Mouse (Mus musculus): Measurements from ENCODE around the gene Umps. TPM values are rescaled to one million over a fixed set of nuclear protein-coding genes. Genes with fewer than 3 reads are reported as not detected.
A peak's percentile ranks its signal among the peaks of the same experiment; 100 is the strongest.

Gene Umps
- polyA plus RNA-seq, 1 experiment from 2014 or later = 68.0 TPM

- ATAC-seq = no peak
- no peaks in the 10 kb centered on the region for H3K9me3 ChIP-seq (replicated peaks)
- H3K9ac ChIP-seq = no peak overlapping the region
- peaks cover 38% of the 10 kb centered on the region for H3K4me1 ChIP-seq
- no peak overlapping the region for H3K4me2 ChIP-seq
- H3K36me3 ChIP-seq = no peaks in the 10 kb centered on the region; the same call in 1 of the 2 replicates
- H3K27me3 ChIP-seq (replicated peaks) = no peaks in the 10 kb centered on the region; the same call in 1 of the 2 replicates
- WGBS (ENCODE audit: insufficient replicate concordance) = 59% methylated on average over 6 of the region's 6 CpGs
- H3K27ac ChIP-seq = no peak overlapping the region
- H3K4me3 ChIP-seq = no peak overlapping the region
Measured at GRCm38 (mm10) chr16:33927263-33927824, 39.5 kb downstream of the Umps start.

- Histone ChIP-seq H3K4me3 (no peak overlapping the region), H3K36me3 (peaks cover 4% of the 10 kb centered on the region; the same call in 1 of the 2 replicates), H3K4me1 (peaks cover 39% of the 10 kb centered on the region), H3K9me3 (replicated peaks) (no peaks in the 10 kb centered on the region), H3K27me3 (replicated peaks) (peaks cover 12% of the 10 kb centered on the region), H3K9ac (no peak overlapping the region), H3K4me2 (peak overlapping the region; percentile 35), H3K27ac (no peak overlapping the region)
- WGBS (ENCODE audit: insufficient replicate concordance) = 22% methylated on average over 8 of the region's 8 CpGs
- ATAC-seq = peak; percentile 70
Measured at GRCm38 (mm10) chr16:33923758-33924157, 43.1 kb downstream of the Umps start.

- WGBS (ENCODE audit: insufficient replicate concordance) = 26% methylated on average over 5 of the region's 5 CpGs
- no peak for ATAC-seq
- H3K27ac ChIP-seq = peak overlapping the region; percentile 48; the same call in 1 of the 2 replicates
Measured at GRCm38 (mm10) chr16:33923001-33923316, 43.9 kb downstream of the Umps start.

GRCm38 (mm10) chr16:33922111-33923000 lies 44.5 kb downstream of the Umps start:
- peak overlapping the region; percentile 13; the same call in 1 of the 2 replicates for H3K4me3 ChIP-seq
- H3K4me2 ChIP-seq = peak overlapping the region; percentile 51

More at GRCm38 (mm10) chr16:33923001-33923316, 43.9 kb downstream of the Umps start:
- Histone ChIP-seq H3K9ac (no peak overlapping the region), H3K4me2 (peak overlapping the region; percentile 51), H3K4me1 (peaks cover 42% of the 10 kb centered on the region), H3K4me3 (no peak overlapping the region), H3K36me3 (peaks cover 4% of the 10 kb centered on the region; the same call in 1 of the 2 replicates), H3K27me3 (replicated peaks) (peaks cover 12% of the 10 kb centered on the region), H3K9me3 (replicated peaks) (no peaks in the 10 kb centered on the region)

GRCm38 (mm10) chr16:33921514-33921913 lies 45.3 kb downstream of the Umps start:
- H3K36me3 ChIP-seq = peaks cover 4% of the 10 kb centered on the region; the same call in 1 of the 2 replicates
- H3K4me2 ChIP-seq = 0 out of 2 replicates have a peak overlapping the region, but pooled peaks have one; percentile 51
- peaks cover 51% of the 10 kb centered on the region for H3K4me1 ChIP-seq
- no peaks in the 10 kb centered on the region for H3K9me3 ChIP-seq (replicated peaks)
- no peak for ATAC-seq
- H3K27me3 ChIP-seq (replicated peaks) = peaks cover 12% of the 10 kb centered on the region
- no peak overlapping the region for H3K4me3 ChIP-seq
- H3K27ac ChIP-seq = peak overlapping the region; percentile 75
- H3K9ac ChIP-seq = no peak overlapping the region
- 47% methylated on average over 5 of the region's 5 CpGs for WGBS (ENCODE audit: insufficient replicate concordance)

More at GRCm38 (mm10) chr16:33922111-33923000, 44.5 kb downstream of the Umps start:
- Histone ChIP-seq H3K9ac (no peak overlapping the region), H3K4me1 (peaks cover 47% of the 10 kb centered on the region), H3K27ac (peak overlapping the region; percentile 75), H3K36me3 (peaks cover 4% of the 10 kb centered on the region; the same call in 1 of the 2 replicates), H3K27me3 (replicated peaks) (peaks cover 12% of the 10 kb centered on the region), H3K9me3 (replicated peaks) (no peaks in the 10 kb centered on the region)
- peak; percentile 72 for ATAC-seq
- 7% methylated on average over 18 of the region's 18 CpGs for WGBS (ENCODE audit: insufficient replicate concordance)

GRCm38 (mm10) chr16:33917926-33918325 lies 48.9 kb downstream of the Umps start:
- Histone ChIP-seq H3K36me3 (0 out of 2 replicates have a peak, but pooled peaks cover 4% of the 10 kb centered on the region), H3K4me1 (peaks cover 48% of the 10 kb centered on the region), H3K9ac (no peak overlapping the region), H3K4me3 (no peak overlapping the region), H3K4me2 (no peak overlapping the region), H3K27me3 (replicated peaks) (peaks cover 12% of the 10 kb centered on the region), H3K9me3 (replicated peaks) (no peaks in the 10 kb centered on the region), H3K27ac (no peak overlapping the region)
- 69% methylated on average over 5 of the region's 5 CpGs for WGBS (ENCODE audit: insufficient replicate concordance)
- no peak for ATAC-seq

- no peak for ATAC-seq
- Histone ChIP-seq H3K9me3 (replicated peaks) (no peaks in the 10 kb centered on the region), H3K4me1 (peaks cover 42% of the 10 kb centered on the region), H3K4me2 (no peak overlapping the region), H3K27me3 (replicated peaks) (peaks cover 12% of the 10 kb centered on the region), H3K4me3 (no peak overlapping the region), H3K27ac (no peak overlapping the region), H3K36me3 (0 out of 2 replicates have a peak, but pooled peaks cover 4% of the 10 kb centered on the region), H3K9ac (no peak overlapping the region)
- 57% methylated on average over 5 of the region's 5 CpGs for WGBS (ENCODE audit: insufficient replicate concordance)
Measured at GRCm38 (mm10) chr16:33917390-33917789, 49.4 kb downstream of the Umps start.

- 66% methylated on average over 12 of the region's 12 CpGs for WGBS (ENCODE audit: insufficient replicate concordance)
Measured at GRCm38 (mm10) chr16:33916473-33917251, 50.2 kb downstream of the Umps start.

GRCm38 (mm10) chr16:33914997-33915396 lies 51.8 kb downstream of the Umps start:
- H3K4me2 ChIP-seq = no peak overlapping the region
- no peak for ATAC-seq
- no peak overlapping the region for H3K9ac ChIP-seq
- peaks cover 5% of the 10 kb centered on the region; the same call in 1 of the 2 replicates for H3K27me3 ChIP-seq (replicated peaks)
- H3K9me3 ChIP-seq (replicated peaks) = no peaks in the 10 kb centered on the region
- 0 out of 2 replicates have a peak, but pooled peaks cover 2% of the 10 kb centered on the region for H3K36me3 ChIP-seq
- no peak overlapping the region for H3K27ac ChIP-seq
- H3K4me1 ChIP-seq = peaks cover 25% of the 10 kb centered on the region
- WGBS (ENCODE audit: insufficient replicate concordance) = 51% methylated on average over 4 of the region's 4 CpGs
- H3K4me3 ChIP-seq = no peak overlapping the region

More at GRCm38 (mm10) chr16:33916473-33917251, 50.2 kb downstream of the Umps start:
- peaks cover 12% of the 10 kb centered on the region for H3K27me3 ChIP-seq (replicated peaks)
- 0 out of 2 replicates have a peak, but pooled peaks cover 4% of the 10 kb centered on the region for H3K36me3 ChIP-seq
- peak; percentile 37 for ATAC-seq
- no peaks in the 10 kb centered on the region for H3K9me3 ChIP-seq (replicated peaks)
- H3K4me2 ChIP-seq = no peak overlapping the region
- peaks cover 35% of the 10 kb centered on the region for H3K4me1 ChIP-seq
- H3K4me3 ChIP-seq = no peak overlapping the region
- H3K9ac ChIP-seq = no peak overlapping the region
- H3K27ac ChIP-seq = no peak overlapping the region

GRCm38 (mm10) chr16:33908239-33908638 lies 58.6 kb downstream of the Umps start:
- no peak for ATAC-seq
- Histone ChIP-seq H3K4me1 (no peaks in the 10 kb centered on the region), H3K9me3 (replicated peaks) (no peaks in the 10 kb centered on the region), H3K4me2 (no peak overlapping the region), H3K4me3 (no peak overlapping the region), H3K27me3 (replicated peaks) (no peaks in the 10 kb centered on the region), H3K9ac (no peak overlapping the region), H3K27ac (no peak overlapping the region), H3K36me3 (peaks cover 8% of the 10 kb centered on the region)
- 71% methylated on average over 4 of the region's 4 CpGs for WGBS (ENCODE audit: insufficient replicate concordance)

All from liver, embryonic 12.5 days (tissue).